Mouse (Mus musculus) c-Kit-positive CD71-positive TER-119-positive erythroid progenitor cells, embryonic 14.5 days (primary cell): ENCODE data around the gene Pla2g2f.

ENCODE experiments used
- DNase-seq: peaks from one replicate; pipeline ENCODE4 v3.0.0-alpha.2; 2013; ENCODE audit warnings: low spot score

Pla2g2f gene

DNA sequence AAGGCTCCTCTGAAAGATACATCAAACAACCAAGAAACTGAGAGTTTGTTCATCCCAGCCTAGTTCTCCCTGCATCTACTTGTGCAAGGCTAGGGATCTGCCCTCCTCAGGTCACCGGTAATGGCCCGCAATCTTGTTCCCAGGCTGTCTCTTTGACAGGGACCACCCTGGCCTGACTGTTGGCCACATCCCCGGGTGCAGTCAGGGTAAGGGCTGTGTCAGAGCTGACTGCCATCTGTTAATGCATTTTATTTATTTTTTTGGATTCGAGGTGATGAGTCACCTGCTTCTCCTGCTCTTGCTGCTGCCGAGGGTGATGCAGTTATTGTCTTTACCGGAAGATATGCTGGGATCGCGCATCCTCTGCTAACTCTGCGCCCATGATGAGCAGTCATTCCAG, 40.7 kb downstream of the Pla2g2f start:
- DNase-seq: no peak

DNA sequence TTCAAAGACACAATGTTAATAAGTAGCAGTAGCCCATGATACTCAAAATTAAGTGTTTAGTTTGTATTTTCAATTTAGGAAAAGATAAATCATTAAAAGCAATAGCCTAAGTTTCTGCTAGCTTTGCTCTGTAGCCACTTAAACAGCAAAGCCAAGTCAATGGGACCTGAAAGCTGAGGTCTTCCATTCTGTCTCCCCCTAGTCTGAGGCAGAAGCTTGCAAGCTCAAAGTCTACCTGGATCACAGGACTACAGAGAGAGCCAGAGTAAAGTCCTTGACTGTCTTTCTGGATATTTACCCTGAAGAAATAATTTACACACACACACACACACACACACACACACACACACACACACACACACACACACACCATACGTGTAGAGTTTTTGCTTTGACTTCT, 43.2 kb downstream of the Pla2g2f start:
- DNase-seq: no peak

DNA sequence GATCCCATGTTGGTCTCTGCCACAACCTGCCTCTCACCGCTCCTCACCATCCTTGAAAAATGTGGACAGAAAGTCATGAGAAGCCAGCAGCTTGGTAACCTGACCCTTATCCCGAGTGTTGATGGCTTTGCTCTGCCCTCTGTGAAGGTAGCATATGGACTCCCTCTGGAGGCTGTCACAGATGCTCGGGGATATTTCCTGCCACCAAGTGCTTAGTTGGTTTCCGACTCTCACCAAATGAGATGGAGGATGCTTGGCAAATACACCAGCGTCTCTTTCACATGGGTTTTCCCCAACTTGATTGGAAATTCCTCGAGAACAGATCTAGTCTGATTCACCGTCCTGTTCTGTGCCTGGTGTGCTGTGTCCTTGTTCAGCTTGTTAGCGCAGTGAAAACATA, 44.8 kb downstream of the Pla2g2f start:
- no peak for DNase-seq

DNA sequence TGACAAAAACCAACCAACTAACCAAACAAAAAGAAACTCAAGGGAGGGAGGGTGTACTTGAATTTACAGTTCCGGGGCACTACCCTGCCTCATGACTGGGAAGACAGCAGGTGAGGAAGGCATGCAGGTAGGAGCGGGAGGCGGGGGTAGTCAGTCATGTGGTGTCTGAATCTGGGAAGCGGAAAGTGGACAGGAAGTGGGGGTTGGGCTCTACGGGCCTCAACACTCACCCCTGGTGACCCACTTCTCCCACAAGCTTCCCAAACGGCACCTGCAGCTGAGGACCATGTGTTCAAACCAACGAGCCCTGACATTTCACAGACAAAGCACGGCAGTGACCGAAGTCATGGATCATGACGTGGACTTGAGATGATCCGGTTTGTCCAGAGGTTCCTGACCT, 45.3 kb downstream of the Pla2g2f start:
- DNase-seq: no peak

DNA sequence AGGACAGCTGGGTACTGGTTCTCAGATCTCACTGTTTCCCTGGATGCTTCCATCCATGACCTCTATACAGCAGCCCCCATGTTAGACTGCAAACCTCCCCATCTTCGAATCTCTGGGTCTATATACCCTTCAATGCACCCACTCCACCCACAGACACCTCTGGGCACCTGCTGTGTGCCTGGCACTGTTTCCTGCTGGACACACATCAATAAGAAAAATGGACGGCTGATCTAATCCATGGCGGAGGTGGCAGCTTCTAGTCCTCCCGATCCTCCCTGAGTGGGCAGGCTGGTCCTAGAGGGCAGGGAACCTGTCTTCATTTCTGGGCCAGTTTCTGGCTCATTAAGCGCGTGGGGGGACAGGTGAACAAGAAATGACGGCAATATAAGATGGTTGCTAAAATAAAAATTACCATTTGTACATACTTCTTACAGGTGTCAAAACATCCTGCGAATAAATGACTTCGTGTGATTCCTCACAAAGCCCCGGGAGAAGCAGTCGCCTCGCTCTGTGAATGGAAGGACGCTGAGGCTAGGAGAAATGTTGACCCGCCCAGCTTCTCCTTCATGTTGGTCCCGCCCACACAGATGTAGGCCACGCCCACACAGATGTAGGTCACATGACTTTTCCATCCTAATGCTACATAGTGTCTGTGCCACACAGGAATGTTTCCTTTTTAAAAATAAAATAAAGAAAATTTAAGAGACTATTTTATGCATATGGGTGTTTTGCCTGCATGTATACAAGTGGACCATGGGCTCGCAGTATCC, 46.2 kb downstream of the Pla2g2f start:
- no peak for DNase-seq

DNA sequence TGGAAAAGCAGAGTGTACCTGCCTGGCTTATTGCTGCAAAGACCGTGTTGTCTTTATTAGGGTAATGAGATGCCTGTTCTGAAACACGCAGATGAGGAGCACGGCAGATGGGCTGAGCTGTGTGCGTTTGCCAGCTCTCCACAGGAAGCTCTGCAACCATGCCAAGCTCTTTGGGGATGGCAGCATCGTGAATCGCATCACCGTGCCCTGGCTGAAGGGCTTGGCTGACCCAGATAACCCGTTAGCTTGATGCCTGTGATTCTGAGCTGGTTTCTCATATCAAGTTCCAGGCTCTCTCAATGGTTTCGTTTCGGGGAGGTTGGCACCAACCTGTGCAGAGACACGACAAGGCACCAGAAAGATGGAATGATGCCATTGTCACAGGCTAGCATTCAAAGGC, 46.8 kb downstream of the Pla2g2f start:
- DNase-seq: no peak

DNA sequence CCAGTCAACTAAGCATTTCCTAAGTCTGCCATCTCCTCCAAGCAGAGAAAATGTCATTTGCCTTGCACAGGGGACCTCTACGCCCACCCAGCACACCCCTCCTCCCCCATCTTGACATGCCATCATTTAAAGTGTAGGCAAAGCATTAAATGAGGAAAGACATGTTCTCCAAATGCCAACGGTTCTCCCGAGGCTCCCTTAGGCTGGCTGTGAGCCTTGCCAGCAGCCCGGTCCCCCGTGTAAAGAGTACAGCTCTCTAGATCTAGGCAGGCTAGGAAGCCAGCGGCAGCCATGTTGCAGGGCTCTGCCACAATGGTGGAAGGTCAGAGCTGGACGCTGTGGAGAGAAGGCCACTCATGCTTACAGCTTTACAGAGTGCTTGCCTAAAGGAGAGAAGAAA, 47.5 kb downstream of the Pla2g2f start:
- DNase-seq: no peak

DNA sequence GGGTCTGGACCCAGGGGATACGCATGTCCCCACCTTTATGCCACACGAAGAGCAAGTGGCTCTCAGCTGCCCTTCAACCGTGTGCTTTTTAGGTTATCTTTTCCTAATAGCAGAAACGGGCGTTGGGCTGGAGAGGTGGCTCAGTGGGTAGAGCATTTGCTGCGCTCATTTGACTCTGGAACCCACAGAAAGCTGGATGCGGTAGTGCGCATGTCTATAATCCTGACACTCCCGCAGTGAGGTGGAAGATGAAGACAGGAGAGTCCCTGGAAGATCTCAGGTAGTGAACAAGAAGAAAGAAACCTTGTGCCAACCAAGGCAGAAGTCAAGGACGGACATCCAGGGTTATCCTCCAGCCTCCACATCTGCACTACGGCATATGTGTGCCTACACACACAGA, 48.2 kb downstream of the Pla2g2f start:
- no peak for DNase-seq

DNA sequence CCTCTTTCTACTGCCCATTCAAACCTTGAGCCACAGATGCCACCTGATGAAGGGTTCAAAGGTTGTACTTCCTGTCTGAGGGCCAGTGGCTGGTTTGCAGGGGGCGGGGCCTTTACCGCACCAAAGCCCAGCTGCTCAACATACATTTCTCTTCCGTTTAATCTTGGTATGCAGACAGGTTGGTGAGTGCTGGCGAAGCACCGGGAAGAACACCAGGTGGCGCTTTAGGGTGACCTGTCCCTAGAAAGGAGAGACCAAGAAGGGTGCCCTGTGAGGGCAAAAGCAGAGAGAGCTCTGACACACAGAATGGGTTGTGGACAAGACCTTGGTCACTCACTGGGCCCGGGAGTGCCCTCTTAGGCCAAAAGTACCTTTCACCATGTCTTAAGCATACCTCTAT, 48.8 kb downstream of the Pla2g2f start:
- no peak for DNase-seq

DNA sequence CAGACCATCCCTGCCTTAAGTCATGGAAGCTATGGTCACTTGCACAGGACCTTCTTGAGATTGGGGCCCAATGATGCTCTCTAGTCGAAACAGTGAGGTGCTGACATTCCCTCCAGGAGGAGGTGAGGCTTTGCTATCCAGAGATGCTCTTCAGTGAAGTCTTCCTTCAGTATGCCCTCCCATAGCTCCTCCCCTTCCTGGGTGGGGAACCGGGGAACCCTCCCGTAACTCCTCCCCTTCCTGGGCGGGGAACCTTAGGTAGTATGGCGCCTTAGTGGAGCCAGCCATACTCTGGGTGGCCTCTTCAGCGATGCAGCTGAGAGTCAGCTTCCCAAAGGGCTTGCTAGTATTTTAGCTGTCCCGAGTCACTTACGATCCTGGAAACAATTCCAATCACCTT, 50.8 kb downstream of the Pla2g2f start:
- DNase-seq: no peak

DNA sequence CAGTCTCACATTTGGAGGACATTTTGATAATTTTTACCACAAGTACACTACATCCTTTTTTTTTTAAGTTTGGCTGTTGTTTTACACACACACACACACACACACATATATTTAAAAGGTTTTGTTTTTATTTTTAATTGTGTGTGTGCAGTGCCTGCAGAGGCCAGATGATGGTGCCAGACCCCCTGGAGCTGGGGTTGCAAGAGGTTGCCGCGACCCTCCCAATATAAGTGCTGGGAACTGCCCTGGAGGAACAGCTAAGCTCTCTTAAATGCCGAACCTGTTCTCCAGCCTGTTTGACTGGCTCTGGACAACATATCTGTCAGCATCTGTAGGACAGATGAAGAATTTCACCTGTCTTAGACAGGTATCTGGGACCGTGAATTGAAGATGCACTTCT, 53.3 kb downstream of the Pla2g2f start:
- DNase-seq: no peak

DNA sequence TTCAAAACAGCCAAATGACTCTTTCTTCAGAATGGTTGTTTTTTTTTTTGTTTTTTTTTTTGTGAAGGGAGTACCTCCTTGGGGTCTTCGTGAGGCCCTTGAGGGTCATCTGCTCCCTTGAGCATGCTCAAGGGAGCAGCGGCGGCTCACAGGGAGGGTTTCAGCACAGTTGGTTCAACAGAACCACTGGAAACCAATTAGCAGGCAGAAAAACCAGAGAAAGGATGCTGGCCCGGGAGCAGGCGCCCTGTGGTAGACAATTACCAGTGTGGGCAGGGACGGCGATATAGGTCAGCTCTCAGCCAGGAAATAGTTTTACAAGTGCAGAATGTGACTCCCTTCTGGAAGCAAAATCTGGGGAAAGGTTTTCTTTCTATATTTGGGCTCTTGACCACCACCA, 53.8 kb downstream of the Pla2g2f start:
- DNase-seq: no peak

DNA sequence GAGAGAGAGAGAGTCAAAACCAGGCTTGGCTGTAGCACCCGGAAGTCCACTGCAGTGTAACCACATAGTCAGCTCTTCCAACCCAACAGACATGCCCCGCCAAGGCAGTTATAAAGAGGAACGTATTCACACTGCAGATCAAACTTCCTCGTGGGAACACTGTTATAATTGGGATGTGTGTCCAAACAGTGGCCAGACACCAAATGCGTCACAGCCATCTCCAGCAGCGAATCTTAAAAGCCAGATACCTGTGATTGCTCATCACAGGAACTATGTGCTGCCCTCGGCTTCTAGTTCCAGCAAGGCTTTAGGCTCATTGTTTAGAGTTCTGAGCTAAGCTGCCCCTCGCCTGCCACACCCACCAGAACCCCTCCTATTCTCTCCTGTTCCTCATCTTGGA, 54.9 kb downstream of the Pla2g2f start:
- no peak for DNase-seq

DNA sequence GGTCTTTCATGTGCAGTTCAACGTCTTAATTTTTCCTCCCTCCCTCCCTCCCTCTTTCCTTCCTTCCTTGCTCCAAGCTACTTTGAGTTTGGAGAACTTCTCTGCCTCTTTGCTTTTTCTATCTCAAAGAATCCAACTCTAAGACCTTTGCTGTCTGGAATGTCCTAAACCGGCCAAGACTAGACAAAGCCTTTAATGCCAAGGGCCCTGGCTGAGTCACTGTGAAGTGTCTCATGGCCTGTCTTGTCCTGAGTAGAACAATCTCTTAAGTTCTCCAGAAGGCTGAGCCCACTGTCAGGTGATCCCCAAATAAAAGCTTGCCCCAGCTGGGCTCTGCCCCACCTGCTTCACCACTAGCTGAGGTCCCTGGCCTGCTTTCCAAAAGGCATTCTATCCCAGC, 55.4 kb downstream of the Pla2g2f start:
- no peak for DNase-seq

DNA sequence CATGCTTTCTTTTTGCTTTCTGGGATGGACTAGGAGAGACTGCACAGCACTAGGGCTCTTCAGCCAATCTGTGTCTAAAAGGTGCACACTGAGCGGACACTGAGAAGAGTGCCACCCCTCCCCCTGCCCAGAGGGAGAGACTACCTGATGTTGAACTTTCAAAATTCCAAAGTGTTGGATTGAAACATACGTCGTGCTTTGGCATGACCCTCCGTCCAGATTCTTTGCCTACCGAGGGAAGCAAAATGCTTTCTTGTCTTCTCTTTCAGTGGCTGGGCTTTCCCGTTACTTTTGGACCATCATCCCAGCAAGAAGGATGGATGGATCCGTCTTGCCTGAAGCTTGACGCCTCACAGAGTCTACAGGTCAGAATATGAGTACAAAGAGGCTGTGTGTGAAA, 56.3 kb downstream of the Pla2g2f start:
- no peak for DNase-seq
